Mouse (Mus musculus) activated CD4-positive, CD25-positive, alpha-beta regulatory T cell, adult 4 months (primary cell): ENCODE measurements around the gene Xkr7. TPM values are rescaled to one million over a fixed set of nuclear protein-coding genes. Genes with fewer than 3 reads are reported as not detected.

Experiments used
- ATAC-seq: one replicate; pipeline ENCODE4 v1.8.0; 2017
- polyA plus RNA-seq, 2 experiments: library from polyadenylated mRNA; unstranded; fragments of 100-300 nt; shearing (Covaris generic); gene quantifications; one replicate each; pipeline ENCODE4 v1.2.1; 2017

Xkr7 gene
- polyA plus RNA-seq = not detected

- no peak for ATAC-seq
Observed at GRCm38 (mm10) chr2:153031126-153032082, at the start of gene Xkr7. Gene Xkr7, plus strand, starts transcription at chr2:153031852.

- no peak for ATAC-seq
Observed at GRCm38 (mm10) chr2:152985582-152985981, 46.1 kb upstream of the Xkr7 start.

- no peak for ATAC-seq
Observed at GRCm38 (mm10) chr2:152991529-152991928, 40.1 kb upstream of the Xkr7 start.

GRCm38 (mm10) chr2:152997046-152997445 lies 34.6 kb upstream of the Xkr7 start:
- ATAC-seq = no peak

- ATAC-seq = peak; percentile 67
Observed at GRCm38 (mm10) chr2:153002492-153003248, 29.0 kb upstream of the Xkr7 start.

- no peak for ATAC-seq
Observed at GRCm38 (mm10) chr2:153003681-153004338, 27.8 kb upstream of the Xkr7 start.

- ATAC-seq = no peak
Observed at GRCm38 (mm10) chr2:153005981-153006380, 25.7 kb upstream of the Xkr7 start.

- ATAC-seq = no peak
Observed at GRCm38 (mm10) chr2:153009192-153009973, 22.3 kb upstream of the Xkr7 start.

GRCm38 (mm10) chr2:153013724-153014515 lies 17.7 kb upstream of the Xkr7 start:
- ATAC-seq = no peak

GRCm38 (mm10) chr2:153014758-153015593 lies 16.7 kb upstream of the Xkr7 start, which contains the start of gene Pdrg1:
Gene Pdrg1, minus strand, starts transcription at chr2:153015427.
- peak; percentile 93 for ATAC-seq

- no peak for ATAC-seq
Observed at GRCm38 (mm10) chr2:153015804-153016203, 15.8 kb upstream of the Xkr7 start.

GRCm38 (mm10) chr2:153016786-153017185 lies 14.9 kb upstream of the Xkr7 start:
- ATAC-seq = no peak

GRCm38 (mm10) chr2:153019355-153019754 lies 12.3 kb upstream of the Xkr7 start:
- ATAC-seq = no peak

- no peak for ATAC-seq
Observed at GRCm38 (mm10) chr2:153021163-153021562, 10.5 kb upstream of the Xkr7 start.

- ATAC-seq = no peak
Observed at GRCm38 (mm10) chr2:153022855-153023254, 8.8 kb upstream of the Xkr7 start.

- no peak for ATAC-seq
Observed at GRCm38 (mm10) chr2:153026052-153026451, 5.6 kb upstream of the Xkr7 start.

GRCm38 (mm10) chr2:153027501-153027900 lies 4.2 kb upstream of the Xkr7 start:
- no peak for ATAC-seq

- no peak for ATAC-seq
Observed at GRCm38 (mm10) chr2:153030422-153030821, 1.2 kb upstream of the Xkr7 start.

- peak; percentile 43 for ATAC-seq
Observed at GRCm38 (mm10) chr2:153032083-153032842, 611 bp downstream of the Xkr7 start.
